Mouse (Mus musculus) midbrain, postnatal 0 days (tissue): ENCODE measurements at regions not wholly inside any gene's neighbourhood (a gene's known extent, or its start where the extent isn't known, plus 50 kb on each side); places are given as distances from the start of the nearest gene placed in this dataset.
A peak's percentile ranks its signal among the peaks of the same experiment; 100 is the strongest.

ENCODE experiments used
- ATAC-seq: fragments of 200-750 bp; cut with Nextera tagmentation; 2 replicates; pipeline ENCODE4 v1.8.0; 2017; ENCODE audit warnings: moderate number of reproducible peaks, mild to moderate bottlenecking, moderate TSS enrichment, moderate library complexity; ENCODE audit not compliant: low FRiP score
- DNase-seq: peaks from one replicate; pipeline ENCODE4 v3.0.0-alpha.2; 2015; ENCODE audit warnings: low spot score
- H3K27ac ChIP-seq: fragments of 300-500 bp; sonication (generic); 2 replicates; pipeline ENCODE4 v1.5.1; 2014; ENCODE audit warnings: low read depth, mild to moderate bottlenecking, low read length, mixed read lengths
- H3K27me3 ChIP-seq: fragments of 300-500 bp; sonication (generic); 2 replicates; pipeline ENCODE4 v1.6.1; 2014; ENCODE audit warnings: low read length, control low read depth, mixed read lengths; ENCODE audit not compliant: insufficient read depth
- H3K36me3 ChIP-seq: fragments of 300-500 bp; sonication (generic); 2 replicates; pipeline ENCODE4 v1.6.1; 2014; ENCODE audit warnings: low read length, control low read depth, mixed read lengths; ENCODE audit not compliant: insufficient read depth
- H3K4me1 ChIP-seq: fragments of 300-500 bp; sonication (generic); 2 replicates; pipeline ENCODE4 v1.6.1; 2014; ENCODE audit warnings: mild to moderate bottlenecking, control low read depth, antibody characterized with exemption, low read length, mixed read lengths; ENCODE audit not compliant: insufficient read depth
- H3K4me2 ChIP-seq: fragments of 300-500 bp; sonication (generic); 2 replicates; pipeline ENCODE4 v1.6.1; 2014; ENCODE audit warnings: low read depth, mild to moderate bottlenecking, low read length, mixed read lengths; ENCODE audit not compliant: poor library complexity, severe bottlenecking
- H3K4me3 ChIP-seq: fragments of 300-500 bp; sonication (generic); 2 replicates; pipeline ENCODE4 v1.5.1; 2014; ENCODE audit warnings: low read depth, mild to moderate bottlenecking, low read length, moderate library complexity
- H3K9ac ChIP-seq: fragments of 300-500 bp; sonication (generic); replicated peaks from 2 replicates; pipeline ENCODE4 v1.6.1; 2014; ENCODE audit warnings: mild to moderate bottlenecking, low read length, moderate library complexity, mixed read lengths; ENCODE audit not compliant: poor library complexity, severe bottlenecking
- H3K9me3 ChIP-seq: fragments of 300-500 bp; sonication (generic); 2 replicates; pipeline ENCODE4 v1.6.1; 2016; ENCODE audit warnings: low read length, control low read depth
- CTCF ChIP-seq: IDR thresholded peaks from 2 replicates; pipeline ENCODE4 v1.5.1; 2016; ENCODE audit warnings: antibody characterized with exemption, mild to moderate bottlenecking
- WGBS: fragments of 180-500 bp; shearing (Covaris S2); extraction: QIAGEN DNeasy Blood & Tissue Kit; methylation state at CpG from one replicate; pipeline ENCODE4 v1.1.7; 2014; 5-methylcytosine and 5-hydroxymethylcytosine counted together

DNA sequence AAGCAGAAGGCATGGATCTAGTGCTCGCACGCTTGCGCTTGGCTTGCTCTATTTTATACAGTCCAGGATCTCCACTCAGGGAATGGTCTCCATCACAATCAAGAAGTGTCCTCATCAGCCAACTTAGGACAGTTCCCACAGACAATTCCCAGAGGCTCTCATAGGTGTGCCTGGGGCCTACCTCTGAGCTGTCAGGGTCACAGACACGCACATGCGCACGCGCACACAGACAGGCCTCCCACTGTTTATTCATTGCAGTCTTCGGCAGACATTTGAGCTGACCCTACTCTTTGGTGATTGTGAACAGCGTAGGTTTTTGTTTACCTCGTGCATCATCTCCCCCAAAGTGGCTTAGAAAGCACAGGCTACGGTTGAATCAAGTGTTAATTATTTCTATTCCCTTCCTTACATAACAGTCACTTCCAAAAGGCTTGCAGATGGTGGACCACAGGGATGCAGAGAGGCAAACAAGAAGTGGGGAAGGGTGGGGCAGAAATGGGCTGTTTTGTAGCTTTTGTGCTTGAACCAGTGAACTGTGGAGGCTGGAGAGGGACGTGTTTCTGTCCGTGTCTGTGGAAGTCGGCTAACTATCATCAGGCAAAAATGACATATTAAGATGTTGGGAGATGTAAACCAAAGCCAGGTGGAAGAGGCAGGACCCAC, 53.5 kb upstream of the Smg1 start:
- Histone ChIP-seq H3K27ac (no peak overlapping the region), H3K4me1 (no peaks in the 10 kb centered on the region), H3K4me3 (no peak overlapping the region), H3K36me3 (no peaks in the 10 kb centered on the region), H3K9me3 (no peaks in the 10 kb centered on the region; the same call in 1 of the 2 replicates), H3K9ac (no peak overlapping the region), H3K4me2 (peak overlapping the region; percentile 26; the same call in 1 of the 2 replicates), H3K27me3 (no peaks in the 10 kb centered on the region)
- WGBS = 60% methylated on average over 14 of the region's 14 CpGs
- ATAC-seq (no peak), DNase-seq (no peak)
- TF ChIP-seq CTCF = no peak

DNA sequence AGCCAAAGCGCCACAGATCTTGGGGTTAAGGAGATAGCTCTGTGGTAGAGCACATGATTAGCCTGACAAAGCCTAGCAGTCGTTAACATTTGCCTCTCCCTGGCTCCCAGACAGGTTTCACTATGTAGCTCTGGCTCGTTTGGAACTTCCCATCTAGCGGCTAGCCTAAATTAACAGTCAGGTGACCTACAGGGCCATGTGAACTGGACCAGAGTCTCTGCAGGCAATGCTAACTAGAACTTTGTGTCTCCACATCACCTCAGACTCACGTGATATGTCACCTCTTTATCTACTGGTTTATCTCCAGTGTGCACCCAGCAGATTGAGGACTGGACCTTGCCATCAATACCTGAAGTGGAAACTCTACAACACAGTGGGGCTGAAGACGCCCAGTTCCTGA, 52.4 kb upstream of the Smg1 start:
- Histone ChIP-seq H3K27me3 (no peaks in the 10 kb centered on the region), H3K9ac (no peak overlapping the region), H3K27ac (no peak overlapping the region), H3K4me1 (no peaks in the 10 kb centered on the region), H3K9me3 (no peaks in the 10 kb centered on the region; the same call in 1 of the 2 replicates), H3K4me2 (no peak overlapping the region), H3K4me3 (no peak overlapping the region), H3K36me3 (no peaks in the 10 kb centered on the region)
- no peak for ATAC-seq
- TF ChIP-seq CTCF = no peak
- DNase-seq = no peak
- WGBS = 87% methylated on average over 6 of the region's 6 CpGs

DNA sequence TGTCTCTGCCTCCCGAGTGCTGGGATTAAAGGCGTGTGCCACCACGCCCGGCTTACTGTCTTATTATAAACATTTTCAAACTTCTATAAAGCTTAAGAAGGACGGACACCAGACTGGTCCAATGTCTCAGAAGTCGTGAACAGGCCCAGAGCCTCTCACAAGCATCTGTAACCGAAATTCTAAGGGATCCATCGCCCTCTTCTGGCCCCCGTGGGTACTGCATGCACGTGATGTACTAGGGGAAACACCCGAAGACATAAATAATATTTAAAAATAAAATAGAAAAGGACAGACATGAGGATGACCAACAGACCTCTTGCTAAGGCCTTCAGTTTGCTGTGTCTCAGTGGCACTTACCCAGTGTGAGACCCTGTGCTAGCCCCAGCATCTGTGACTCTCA, 51.8 kb upstream of the Smg1 start:
- no peak overlapping the region for H3K9ac ChIP-seq
- H3K4me3 ChIP-seq = no peak overlapping the region
- no peaks in the 10 kb centered on the region for H3K36me3 ChIP-seq
- H3K4me2 ChIP-seq = no peak overlapping the region
- no peaks in the 10 kb centered on the region for H3K27me3 ChIP-seq
- no peak for DNase-seq
- 82% methylated on average over 11 of the region's 11 CpGs for whole genome bisulfite sequencing
- H3K9me3 ChIP-seq = no peaks in the 10 kb centered on the region; the same call in 1 of the 2 replicates
- ATAC-seq = no peak
- peak; percentile 32; the same call in 1 of the 2 replicates for TF ChIP-seq CTCF
- no peaks in the 10 kb centered on the region for H3K4me1 ChIP-seq
- no peak overlapping the region for H3K27ac ChIP-seq

DNA sequence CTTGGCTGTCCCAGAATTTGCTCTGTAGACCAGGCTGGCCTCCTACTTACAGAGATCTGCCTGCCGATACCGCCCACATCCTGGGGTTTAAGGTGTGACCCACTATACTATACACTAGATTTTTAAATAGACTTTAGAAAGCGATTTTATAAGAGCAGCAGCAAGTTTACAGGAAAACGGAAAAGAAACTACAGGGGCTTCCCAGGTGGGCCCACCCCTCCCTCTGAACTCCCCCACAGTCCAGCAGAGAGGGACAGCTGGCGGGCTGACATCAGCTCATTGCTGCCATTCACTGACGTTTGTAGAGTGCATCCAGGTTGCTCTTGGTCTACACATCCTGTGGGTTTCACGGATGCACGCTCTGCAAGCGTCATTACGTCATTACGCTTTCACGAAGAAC, 51.2 kb upstream of the Smg1 start:
- Histone ChIP-seq H3K27ac (no peak overlapping the region), H3K4me2 (no peak overlapping the region), H3K36me3 (no peaks in the 10 kb centered on the region), H3K4me1 (no peaks in the 10 kb centered on the region), H3K27me3 (no peaks in the 10 kb centered on the region), H3K9me3 (no peaks in the 10 kb centered on the region; the same call in 1 of the 2 replicates), H3K4me3 (no peak overlapping the region), H3K9ac (no peak overlapping the region)
- ATAC-seq (no peak), DNase-seq (no peak)
- 92% methylated on average over 12 of the region's 12 CpGs for WGBS
- no peak for TF ChIP-seq CTCF
